Mouse (Mus musculus): ENCODE measurements around the gene Rad51b. TPM values are rescaled to one million over a fixed set of nuclear protein-coding genes. Genes with fewer than 3 reads are reported as not detected.
"Not testable (repeated sequence)": the region's sequence is repeated elsewhere in the genome, so short reads cannot be mapped to it uniquely, and the experiment has no call there.

Gene Rad51b
- polyA plus RNA-seq, 1 experiment from 2014 or later, result 4.7 TPM

DNA sequence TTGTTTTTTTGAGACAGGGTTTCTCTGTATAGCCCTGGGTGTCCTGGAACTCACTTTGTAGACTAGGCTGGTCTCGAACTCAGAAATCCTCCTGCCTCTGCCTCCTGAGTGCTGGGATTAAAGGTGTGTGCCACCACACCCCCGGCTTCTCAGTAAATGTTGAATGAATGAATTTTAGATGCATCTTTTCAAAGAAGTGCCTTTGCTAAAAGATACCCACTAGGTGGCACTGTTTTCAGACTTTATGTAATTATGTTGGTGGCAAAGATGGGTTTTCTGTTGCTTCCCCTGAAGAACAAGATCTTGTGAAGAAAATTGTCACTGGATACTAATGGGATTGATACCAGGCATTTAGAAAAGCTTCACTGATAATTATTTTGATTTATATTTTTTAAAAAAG is 25.5 kb downstream of the Rad51b start:
- not testable (repeated sequence) for H3K9ac ChIP-seq (ENCODE audit: low read length); H3K4me1 ChIP-seq (ENCODE audit: control insufficient read depth, insufficient read depth, low read length); H3K4me3 ChIP-seq (ENCODE audit: low read depth, low read length); H3K9me3 ChIP-seq (ENCODE audit: control insufficient read depth, low read length); ATAC-seq (ENCODE audit: insufficient read depth, low FRiP score, low TSS enrichment); H3K4me2 ChIP-seq (ENCODE audit: low read depth); H3K27me3 ChIP-seq (ENCODE audit: control insufficient read depth, insufficient read depth, low read length); H3K36me3 ChIP-seq (ENCODE audit: control insufficient read depth, insufficient read depth, low read length); DNase-seq (ENCODE audit: low spot score); H3K27ac ChIP-seq (ENCODE audit: low read depth, low read length)
- WGBS, result 73% methylated on average over 2 of the region's 2 CpGs

DNA sequence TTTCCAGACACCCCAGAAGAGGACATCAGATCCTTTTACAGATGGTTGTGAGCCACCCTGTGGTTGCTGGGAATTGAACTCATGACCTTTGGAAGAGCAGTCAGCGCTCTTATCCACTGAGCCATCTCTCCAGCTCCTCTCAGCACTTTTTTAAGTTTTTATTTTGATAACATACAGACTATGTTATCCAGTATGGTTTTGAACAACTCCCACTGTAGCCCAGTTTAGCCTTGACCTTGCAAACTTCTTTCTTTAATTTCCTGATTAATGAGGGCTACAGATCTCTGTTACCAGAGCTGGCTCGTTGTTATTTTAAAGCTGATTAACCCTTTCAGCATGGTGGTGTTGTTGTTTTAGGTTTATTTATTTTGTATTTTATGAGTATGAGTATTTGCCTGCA is 29.2 kb downstream of the Rad51b start:
- H3K9ac ChIP-seq (ENCODE audit: low read length), result no peak overlapping the region
- ATAC-seq (ENCODE audit: insufficient read depth, low FRiP score, low TSS enrichment) (no peak), DNase-seq (ENCODE audit: low spot score) (no peak)
- no peaks in the 10 kb centered on the region for H3K4me1 ChIP-seq (ENCODE audit: control insufficient read depth, insufficient read depth, low read length)
- no peaks in the 10 kb centered on the region for H3K27me3 ChIP-seq (ENCODE audit: control insufficient read depth, insufficient read depth, low read length)
- H3K36me3 ChIP-seq (ENCODE audit: control insufficient read depth, insufficient read depth, low read length), result no peaks in the 10 kb centered on the region
- no peak overlapping the region for H3K4me2 ChIP-seq (ENCODE audit: low read depth)
- WGBS, result 79% methylated on average over 2 of the region's 2 CpGs
- H3K27ac ChIP-seq (ENCODE audit: low read depth, low read length), result no peak overlapping the region
- H3K4me3 ChIP-seq (ENCODE audit: low read depth, low read length), result no peak overlapping the region
- H3K9me3 ChIP-seq (ENCODE audit: control insufficient read depth, low read length), result no peaks in the 10 kb centered on the region

DNA sequence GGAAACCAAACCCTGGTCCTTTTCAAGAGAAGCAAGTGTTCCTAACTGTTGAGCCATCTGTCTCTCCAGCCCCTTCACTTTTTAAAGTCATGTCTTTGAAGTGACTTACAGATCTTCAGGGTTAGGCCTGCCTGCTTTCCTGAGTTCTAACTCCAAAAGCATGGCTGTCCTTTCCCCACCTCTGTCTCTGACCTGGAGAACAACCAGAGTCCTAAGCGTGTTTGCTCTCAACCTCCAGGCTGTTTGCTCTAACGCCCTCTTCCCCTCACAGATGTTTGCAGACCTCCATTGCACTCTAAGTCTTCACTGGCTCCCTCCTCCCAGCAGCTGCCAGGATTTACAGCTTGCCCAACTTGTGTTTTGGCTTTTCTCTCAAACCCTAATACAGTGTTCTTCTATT is 29.7 kb downstream of the Rad51b start:
- H3K4me2 ChIP-seq (ENCODE audit: low read depth), result no peak overlapping the region
- H3K27me3 ChIP-seq (ENCODE audit: control insufficient read depth, insufficient read depth, low read length), result no peaks in the 10 kb centered on the region
- H3K4me1 ChIP-seq (ENCODE audit: control insufficient read depth, insufficient read depth, low read length), result no peaks in the 10 kb centered on the region
- no peak overlapping the region for H3K4me3 ChIP-seq (ENCODE audit: low read depth, low read length)
- 72% methylated on average over 2 of the region's 2 CpGs for WGBS
- ATAC-seq (ENCODE audit: insufficient read depth, low FRiP score, low TSS enrichment), result no peak
- H3K36me3 ChIP-seq (ENCODE audit: control insufficient read depth, insufficient read depth, low read length), result no peaks in the 10 kb centered on the region
- DNase-seq (ENCODE audit: low spot score), result no peak
- H3K9ac ChIP-seq (ENCODE audit: low read length), result no peak overlapping the region
- H3K9me3 ChIP-seq (ENCODE audit: control insufficient read depth, low read length), result no peaks in the 10 kb centered on the region
- no peak overlapping the region for H3K27ac ChIP-seq (ENCODE audit: low read depth, low read length)

DNA sequence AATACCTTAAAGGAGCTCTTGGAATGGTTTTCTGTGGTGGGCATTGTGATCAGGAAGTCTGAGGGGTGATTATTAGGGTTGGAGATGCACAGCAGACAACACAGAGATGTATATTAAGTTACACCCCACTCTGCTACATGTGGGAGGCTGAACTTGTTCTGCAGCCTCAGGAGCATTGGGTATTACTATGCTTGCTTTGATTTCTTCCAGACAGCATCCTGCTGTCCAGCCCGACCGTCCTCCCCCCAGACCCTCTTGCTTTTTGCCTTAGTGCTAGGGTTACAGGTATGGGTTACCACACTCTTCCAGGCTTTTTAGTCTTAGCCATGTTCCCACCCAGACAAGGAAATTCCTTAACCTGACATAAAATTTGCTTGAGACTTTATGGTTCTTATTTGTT is 30.8 kb downstream of the Rad51b start:
- no peak overlapping the region for H3K9ac ChIP-seq (ENCODE audit: low read length)
- no peak overlapping the region for H3K4me3 ChIP-seq (ENCODE audit: low read depth, low read length)
- H3K36me3 ChIP-seq (ENCODE audit: control insufficient read depth, insufficient read depth, low read length), result no peaks in the 10 kb centered on the region
- H3K9me3 ChIP-seq (ENCODE audit: control insufficient read depth, low read length), result no peaks in the 10 kb centered on the region
- ATAC-seq (ENCODE audit: insufficient read depth, low FRiP score, low TSS enrichment) (no peak), DNase-seq (ENCODE audit: low spot score) (no peak)
- H3K27me3 ChIP-seq (ENCODE audit: control insufficient read depth, insufficient read depth, low read length), result no peaks in the 10 kb centered on the region
- no peak overlapping the region for H3K4me2 ChIP-seq (ENCODE audit: low read depth)
- 74% methylated on average over 2 of the region's 2 CpGs for WGBS
- H3K27ac ChIP-seq (ENCODE audit: low read depth, low read length), result no peak overlapping the region
- H3K4me1 ChIP-seq (ENCODE audit: control insufficient read depth, insufficient read depth, low read length), result no peaks in the 10 kb centered on the region

DNA sequence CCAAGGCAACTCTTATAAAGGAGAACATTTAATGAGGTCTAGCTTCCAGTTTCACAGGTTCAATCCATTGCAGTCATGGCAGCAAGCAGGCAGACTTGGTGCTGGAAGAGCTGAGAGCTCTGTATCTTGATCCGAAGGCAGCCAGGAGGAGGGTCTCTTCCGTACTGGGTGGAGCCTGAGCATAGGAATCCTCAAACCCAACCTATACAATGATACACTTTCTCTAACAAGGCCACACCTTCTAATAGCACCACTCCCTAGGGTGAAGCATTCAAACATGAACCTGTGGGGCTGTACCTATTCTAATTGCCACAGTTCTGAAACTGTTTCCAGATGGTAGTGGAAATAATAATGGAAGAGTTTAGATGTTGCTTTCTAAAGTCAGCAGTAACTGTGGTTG is 33.5 kb downstream of the Rad51b start:
- DNase-seq (ENCODE audit: low spot score) (no peak), ATAC-seq (ENCODE audit: insufficient read depth, low FRiP score, low TSS enrichment) (no peak)
- 87% methylated on average over 2 of the region's 2 CpGs for WGBS
- Histone ChIP-seq H3K36me3 (ENCODE audit: control insufficient read depth, insufficient read depth, low read length) (no peaks in the 10 kb centered on the region), H3K27me3 (ENCODE audit: control insufficient read depth, insufficient read depth, low read length) (no peaks in the 10 kb centered on the region), H3K27ac (ENCODE audit: low read depth, low read length) (no peak overlapping the region), H3K9ac (ENCODE audit: low read length) (no peak overlapping the region), H3K9me3 (ENCODE audit: control insufficient read depth, low read length) (no peaks in the 10 kb centered on the region), H3K4me2 (ENCODE audit: low read depth) (no peak overlapping the region), H3K4me3 (ENCODE audit: low read depth, low read length) (no peak overlapping the region), H3K4me1 (ENCODE audit: control insufficient read depth, insufficient read depth, low read length) (no peaks in the 10 kb centered on the region)

DNA sequence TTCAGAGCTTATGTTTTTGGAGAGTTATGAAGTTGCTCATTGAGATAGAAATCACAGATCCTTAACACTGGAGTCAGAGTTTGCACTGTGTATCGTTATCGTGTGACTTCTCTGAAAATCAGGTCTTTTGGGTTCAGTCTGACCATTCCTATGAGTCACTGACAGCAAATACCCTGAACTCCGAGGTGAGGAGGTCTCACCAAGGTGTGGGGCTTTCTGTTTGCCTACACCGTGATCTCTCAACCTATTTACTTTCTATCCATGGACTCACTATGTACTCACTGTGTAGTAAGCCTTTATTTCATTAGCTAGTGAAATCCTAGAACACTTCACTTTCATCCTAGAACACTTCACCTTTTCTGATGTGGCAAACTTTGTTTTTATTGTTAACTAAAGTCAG is 34.6 kb downstream of the Rad51b start:
- Histone ChIP-seq H3K9me3 (ENCODE audit: control insufficient read depth, low read length) (no peaks in the 10 kb centered on the region), H3K4me1 (ENCODE audit: control insufficient read depth, insufficient read depth, low read length) (no peaks in the 10 kb centered on the region), H3K4me2 (ENCODE audit: low read depth) (no peak overlapping the region), H3K36me3 (ENCODE audit: control insufficient read depth, insufficient read depth, low read length) (no peaks in the 10 kb centered on the region), H3K27me3 (ENCODE audit: control insufficient read depth, insufficient read depth, low read length) (no peaks in the 10 kb centered on the region), H3K27ac (ENCODE audit: low read depth, low read length) (no peak overlapping the region), H3K9ac (ENCODE audit: low read length) (no peak overlapping the region), H3K4me3 (ENCODE audit: low read depth, low read length) (no peak overlapping the region)
- no peak for ATAC-seq (ENCODE audit: insufficient read depth, low FRiP score, low TSS enrichment)
- 93% methylated on average over 4 of the region's 4 CpGs for WGBS
- DNase-seq (ENCODE audit: low spot score), result no peak

DNA sequence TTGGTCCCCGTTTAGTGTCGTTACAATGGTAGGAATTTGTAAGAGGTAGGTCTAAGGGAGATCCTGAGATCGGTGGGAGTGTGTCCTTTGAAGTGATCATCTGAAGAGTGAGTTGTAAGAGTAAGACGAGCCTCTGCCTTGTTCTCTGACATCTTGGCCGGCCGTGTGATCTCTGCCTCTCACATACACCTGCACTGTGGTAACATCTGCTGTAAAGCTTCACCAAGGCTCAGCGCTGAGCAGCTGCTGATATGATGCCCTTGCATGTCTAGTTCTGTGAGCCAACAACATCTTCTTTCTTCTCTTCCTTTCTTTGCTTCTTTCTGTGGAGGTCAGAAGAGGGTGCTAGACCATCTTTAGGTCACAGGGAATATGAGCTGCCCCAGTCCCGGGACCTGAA is 41.7 kb downstream of the Rad51b start:
- H3K9me3 ChIP-seq (ENCODE audit: control insufficient read depth, low read length), result no peaks in the 10 kb centered on the region
- no peak overlapping the region for H3K4me2 ChIP-seq (ENCODE audit: low read depth)
- H3K27me3 ChIP-seq (ENCODE audit: control insufficient read depth, insufficient read depth, low read length), result no peaks in the 10 kb centered on the region
- H3K4me1 ChIP-seq (ENCODE audit: control insufficient read depth, insufficient read depth, low read length), result no peaks in the 10 kb centered on the region
- H3K4me3 ChIP-seq (ENCODE audit: low read depth, low read length), result no peak overlapping the region
- no peak overlapping the region for H3K9ac ChIP-seq (ENCODE audit: low read length)
- DNase-seq (ENCODE audit: low spot score) (no peak), ATAC-seq (ENCODE audit: insufficient read depth, low FRiP score, low TSS enrichment) (no peak)
- H3K36me3 ChIP-seq (ENCODE audit: control insufficient read depth, insufficient read depth, low read length), result no peaks in the 10 kb centered on the region
- WGBS, result 86% methylated on average over 8 of the region's 8 CpGs
- no peak overlapping the region for H3K27ac ChIP-seq (ENCODE audit: low read depth, low read length)

DNA sequence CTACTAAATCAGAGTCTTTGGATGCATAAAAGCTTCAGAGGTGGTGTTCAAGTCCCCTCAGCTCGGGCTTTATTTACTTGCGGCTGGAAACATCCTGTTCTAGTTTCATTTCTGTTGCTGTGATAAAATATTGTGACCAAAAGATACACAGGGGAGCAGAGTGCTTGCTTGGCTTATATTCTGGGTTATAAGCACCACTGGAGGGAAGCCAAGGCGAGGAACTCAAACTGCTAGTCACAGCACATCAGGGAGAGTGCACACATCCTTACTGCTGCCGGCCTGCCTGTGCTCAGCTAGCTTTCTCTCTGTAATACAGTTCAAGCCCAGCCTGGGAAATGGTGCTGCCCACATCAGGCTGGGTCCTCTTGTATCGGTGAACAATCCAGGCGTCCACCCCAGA is 43.4 kb downstream of the Rad51b start:
- 79% methylated on average over 6 of the region's 6 CpGs for WGBS
- Histone ChIP-seq H3K4me1 (ENCODE audit: control insufficient read depth, insufficient read depth, low read length) (no peaks in the 10 kb centered on the region), H3K4me2 (ENCODE audit: low read depth) (no peak overlapping the region), H3K9me3 (ENCODE audit: control insufficient read depth, low read length) (no peaks in the 10 kb centered on the region), H3K9ac (ENCODE audit: low read length) (no peak overlapping the region), H3K36me3 (ENCODE audit: control insufficient read depth, insufficient read depth, low read length) (no peaks in the 10 kb centered on the region), H3K4me3 (ENCODE audit: low read depth, low read length) (no peak overlapping the region), H3K27ac (ENCODE audit: low read depth, low read length) (no peak overlapping the region), H3K27me3 (ENCODE audit: control insufficient read depth, insufficient read depth, low read length) (no peaks in the 10 kb centered on the region)
- ATAC-seq (ENCODE audit: insufficient read depth, low FRiP score, low TSS enrichment) (no peak), DNase-seq (ENCODE audit: low spot score) (no peak)

DNA sequence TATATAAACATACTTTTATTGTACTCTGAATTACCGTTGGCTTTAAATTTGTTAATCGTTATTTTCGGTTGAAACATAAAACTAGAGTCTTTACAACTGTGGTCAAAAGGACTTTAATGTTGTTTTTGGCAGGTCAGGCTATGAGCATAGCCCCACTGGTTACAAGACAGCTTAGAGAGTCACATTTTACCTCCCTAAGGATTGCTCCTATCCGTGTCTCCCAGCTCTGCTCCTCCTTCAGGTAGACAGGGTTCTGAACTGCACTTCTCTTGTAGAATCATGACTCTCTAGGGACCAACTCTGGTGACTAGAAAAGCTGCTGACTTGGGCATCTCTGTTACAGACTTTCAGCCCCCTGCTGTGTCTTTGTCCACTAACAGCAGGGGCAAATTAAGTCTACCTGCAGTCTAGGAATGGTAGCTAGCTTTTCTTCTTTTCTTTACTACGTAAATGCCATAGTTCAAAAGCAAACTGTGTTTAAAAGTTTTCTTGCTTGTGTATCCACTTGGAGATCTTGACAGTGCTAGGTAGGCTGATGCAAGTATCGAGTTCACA is 44.3 kb downstream of the Rad51b start:
- no peaks in the 10 kb centered on the region for H3K36me3 ChIP-seq (ENCODE audit: control insufficient read depth, insufficient read depth, low read length)
- no peak overlapping the region for H3K9ac ChIP-seq (ENCODE audit: low read length)
- no peaks in the 10 kb centered on the region for H3K9me3 ChIP-seq (ENCODE audit: control insufficient read depth, low read length)
- H3K27ac ChIP-seq (ENCODE audit: low read depth, low read length), result no peak overlapping the region
- ATAC-seq (ENCODE audit: insufficient read depth, low FRiP score, low TSS enrichment), result no peak
- H3K4me1 ChIP-seq (ENCODE audit: control insufficient read depth, insufficient read depth, low read length), result no peaks in the 10 kb centered on the region
- no peak overlapping the region for H3K4me2 ChIP-seq (ENCODE audit: low read depth)
- 59% methylated on average over 6 of the region's 6 CpGs for WGBS
- no peak overlapping the region for H3K4me3 ChIP-seq (ENCODE audit: low read depth, low read length)
- no peak for DNase-seq (ENCODE audit: low spot score)
- H3K27me3 ChIP-seq (ENCODE audit: control insufficient read depth, insufficient read depth, low read length), result no peaks in the 10 kb centered on the region

All from neural tube, embryonic 11.5 days (tissue).